Mouse (Mus musculus) intestine, embryonic 16.5 days (tissue): Measurements from ENCODE around the gene Gm13697. TPM values are rescaled to one million over a fixed set of nuclear protein-coding genes. Genes with fewer than 3 reads are reported as not detected.
"Not testable (repeated sequence)": the region's sequence is repeated elsewhere in the genome, so short reads cannot be mapped to it uniquely, and the experiment has no call there.

Experiments used
- ATAC-seq: fragments of 200-750 bp; cut with Nextera tagmentation; 2 replicates; pipeline ENCODE4 v1.8.0; 2017; ENCODE audit warnings: moderate TSS enrichment, moderate library complexity
- H3K27ac ChIP-seq: fragments of 300-500 bp; sonication (generic); 2 replicates; pipeline ENCODE4 v1.5.1; 2014; ENCODE audit warnings: mild to moderate bottlenecking, low read length
- H3K27me3 ChIP-seq: fragments of 300-500 bp; sonication (generic); replicated peaks from 2 replicates; pipeline ENCODE4 v1.6.1; 2014; ENCODE audit warnings: low read length, control low read depth, mixed read lengths; ENCODE audit not compliant: control insufficient read depth, insufficient read depth
- H3K36me3 ChIP-seq: fragments of 300-500 bp; sonication (generic); 2 replicates; pipeline ENCODE4 v1.6.1; 2014; ENCODE audit warnings: low read length, control low read depth; ENCODE audit not compliant: control insufficient read depth, insufficient read depth
- H3K4me1 ChIP-seq: fragments of 300-500 bp; sonication (generic); 2 replicates; pipeline ENCODE4 v1.6.1; 2014; ENCODE audit warnings: low read length, control low read depth, mixed read lengths; ENCODE audit not compliant: control insufficient read depth, insufficient read depth
- H3K4me2 ChIP-seq: fragments of 300-500 bp; sonication (generic); 2 replicates; pipeline ENCODE4 v1.6.1; 2014; ENCODE audit warnings: low read depth, low read length, control low read depth
- H3K4me3 ChIP-seq: fragments of 300-500 bp; sonication (generic); 2 replicates; pipeline ENCODE4 v1.5.1; 2014; ENCODE audit warnings: mild to moderate bottlenecking, low read length
- H3K9ac ChIP-seq: fragments of 300-500 bp; sonication (generic); 2 replicates; pipeline ENCODE4 v1.6.1; 2014; ENCODE audit warnings: low read depth, low read length
- H3K9me3 ChIP-seq: fragments of 300-500 bp; sonication (generic); 2 replicates; pipeline ENCODE4 v1.6.1; 2016; ENCODE audit warnings: low read length, control low read depth; ENCODE audit not compliant: control insufficient read depth
- WGBS: fragments of 180-500 bp; shearing (Covaris S2); extraction: QIAGEN DNeasy Blood & Tissue Kit; methylation state at CpG from one replicate; pipeline ENCODE4 v1.1.7; 2014; 5-methylcytosine and 5-hydroxymethylcytosine counted together
- polyA plus RNA-seq: library from polyadenylated mRNA; unstranded; fragments of >200 nt; fragmentation: Nextera tagmentation; extraction: Ambion mirVana; gene quantifications from 2 replicates; pipeline ENCODE4 v1.2.1, GENCODE M21; 2015

Gene Gm13697
- not detected in 2 replicates for polyA plus RNA-seq

GRCm38 (mm10) chr2:83984443-83984842 lies at the start of gene Gm13697:
Gene Gm13697 (plus strand): TSS chr2:83984743.
- H3K4me2 ChIP-seq, H3K9me3 ChIP-seq, H3K36me3 ChIP-seq, H3K27me3 ChIP-seq, ATAC-seq, H3K9ac ChIP-seq, H3K4me3 ChIP-seq, H3K27ac ChIP-seq, H3K4me1 ChIP-seq: not testable (repeated sequence)
- no CpG with 5 or more reads among the region's 6 CpGs for WGBS

GRCm38 (mm10) chr2:83940931-83941361 lies 43.6 kb upstream of the Gm13697 start, which contains the start of gene Zswim2:
Gene Zswim2 (minus strand): TSS chr2:83941228.
- Histone ChIP-seq H3K4me2 (0 out of 2 replicates have a peak within 1 kb of the TSS, but pooled peaks have one; percentile 10), H3K27me3 (no peaks in the 10 kb centered on the region), H3K4me3 (no peak within 1 kb of the TSS), H3K9ac (no peak within 1 kb of the TSS), H3K27ac (no peak within 1 kb of the TSS), H3K4me1 (peaks cover 2% of the 10 kb centered on the region; the same call in 1 of the 2 replicates), H3K36me3 (no peaks in the 10 kb centered on the region), H3K9me3 (no peaks in the 10 kb centered on the region)
- ATAC-seq: peak; percentile 79
- 1% methylated on average over 20 of the region's 20 CpGs for WGBS

GRCm38 (mm10) chr2:83941378-83941777 lies 43.2 kb upstream of the Gm13697 start:
- Histone ChIP-seq H3K4me1 (peaks cover 2% of the 10 kb centered on the region; the same call in 1 of the 2 replicates), H3K9me3 (no peaks in the 10 kb centered on the region), H3K36me3 (no peaks in the 10 kb centered on the region), H3K27me3 (no peaks in the 10 kb centered on the region), H3K4me3 (no peak overlapping the region), H3K4me2 (0 out of 2 replicates have a peak overlapping the region, but pooled peaks have one; percentile 10), H3K27ac (no peak overlapping the region), H3K9ac (no peak overlapping the region)
- no peak for ATAC-seq
- 42% methylated on average over 3 of the region's 3 CpGs for WGBS

GRCm38 (mm10) chr2:83941792-83942191 lies 42.8 kb upstream of the Gm13697 start:
- Histone ChIP-seq H3K36me3 (no peaks in the 10 kb centered on the region), H3K9me3 (no peaks in the 10 kb centered on the region), H3K4me2 (no peak overlapping the region), H3K4me1 (peaks cover 2% of the 10 kb centered on the region; the same call in 1 of the 2 replicates), H3K27ac (no peak overlapping the region), H3K27me3 (no peaks in the 10 kb centered on the region), H3K4me3 (no peak overlapping the region), H3K9ac (no peak overlapping the region)
- ATAC-seq: no peak
- 70% methylated on average over 4 of the region's 4 CpGs for WGBS

- not testable (repeated sequence) for H3K27me3 ChIP-seq, H3K36me3 ChIP-seq, H3K4me2 ChIP-seq, H3K27ac ChIP-seq, ATAC-seq, H3K4me3 ChIP-seq, H3K4me1 ChIP-seq, H3K9me3 ChIP-seq, H3K9ac ChIP-seq
- WGBS: no CpG with 5 or more reads among the region's 6 CpGs
These were observed 29.1 kb upstream of the Gm13697 start, which contains the start of gene Gm13698 for GRCm38 (mm10) chr2:83955393-83955792. Gene Gm13698 (plus strand): TSS chr2:83955693.

DNA sequence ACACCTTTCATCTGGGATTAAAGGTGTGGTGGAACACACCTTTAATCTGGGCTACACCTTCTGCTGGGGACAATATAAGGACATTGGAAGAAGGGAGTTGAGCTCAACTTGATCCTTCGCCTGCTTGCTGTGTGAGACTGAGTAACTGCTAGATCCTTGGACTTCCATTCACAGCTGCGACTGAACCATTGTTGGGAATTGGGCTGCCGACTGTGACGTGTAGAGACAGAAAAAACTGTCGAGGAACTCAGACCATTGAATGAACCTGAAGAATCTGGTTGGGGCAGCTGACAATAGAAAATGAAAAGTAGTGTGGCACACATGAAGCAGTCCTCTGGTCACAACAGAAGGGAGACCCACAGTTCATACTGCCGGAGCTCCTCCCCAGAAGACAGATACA lies 23.3 kb upstream of the Gm13697 start, which contains the start of gene Gm13693:
Gene Gm13693 (plus strand): TSS at position 301 of the 400 bp plus-strand sequence.
- no CpG with 5 or more reads among the region's 6 CpGs for WGBS
- H3K9ac ChIP-seq, ATAC-seq, H3K27me3 ChIP-seq, H3K9me3 ChIP-seq, H3K4me1 ChIP-seq, H3K27ac ChIP-seq, H3K4me2 ChIP-seq, H3K36me3 ChIP-seq, H3K4me3 ChIP-seq: not testable (repeated sequence)

GRCm38 (mm10) chr2:83967013-83967412 lies 17.5 kb upstream of the Gm13697 start, which contains the start of gene Gm13695:
Gene Gm13695 (plus strand): TSS chr2:83967313.
- WGBS: no CpG with 5 or more reads among the region's 6 CpGs
- not testable (repeated sequence) for H3K4me1 ChIP-seq, ATAC-seq, H3K9me3 ChIP-seq, H3K9ac ChIP-seq, H3K27me3 ChIP-seq, H3K4me2 ChIP-seq, H3K36me3 ChIP-seq, H3K4me3 ChIP-seq, H3K27ac ChIP-seq

DNA sequence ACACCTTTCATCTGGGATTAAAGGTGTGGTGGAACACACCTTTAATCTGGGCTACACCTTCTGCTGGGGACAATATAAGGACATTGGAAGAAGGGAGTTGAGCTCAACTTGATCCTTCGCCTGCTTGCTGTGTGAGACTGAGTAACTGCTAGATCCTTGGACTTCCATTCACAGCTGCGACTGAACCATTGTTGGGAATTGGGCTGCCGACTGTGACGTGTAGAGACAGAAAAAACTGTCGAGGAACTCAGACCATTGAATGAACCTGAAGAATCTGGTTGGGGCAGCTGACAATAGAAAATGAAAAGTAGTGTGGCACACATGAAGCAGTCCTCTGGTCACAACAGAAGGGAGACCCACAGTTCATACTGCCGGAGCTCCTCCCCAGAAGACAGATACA lies 11.7 kb upstream of the Gm13697 start, which contains the start of gene Gm13696:
Gene Gm13696 (plus strand): TSS at position 301 of the 400 bp plus-strand sequence.
- not testable (repeated sequence) for H3K36me3 ChIP-seq, H3K4me3 ChIP-seq, ATAC-seq, H3K4me1 ChIP-seq, H3K27ac ChIP-seq, H3K9me3 ChIP-seq, H3K4me2 ChIP-seq, H3K9ac ChIP-seq, H3K27me3 ChIP-seq
- no CpG with 5 or more reads among the region's 6 CpGs for WGBS

- not testable (repeated sequence) for H3K4me3 ChIP-seq, H3K4me2 ChIP-seq, H3K27me3 ChIP-seq, H3K27ac ChIP-seq, H3K9me3 ChIP-seq, H3K9ac ChIP-seq, H3K4me1 ChIP-seq, ATAC-seq, H3K36me3 ChIP-seq
- no CpG with 5 or more reads among the region's 6 CpGs for WGBS
These were observed 5.9 kb upstream of the Gm13697 start, which contains the start of gene Gm13694 for GRCm38 (mm10) chr2:83978633-83979032. Gene Gm13694 (plus strand): TSS chr2:83978933.

DNA sequence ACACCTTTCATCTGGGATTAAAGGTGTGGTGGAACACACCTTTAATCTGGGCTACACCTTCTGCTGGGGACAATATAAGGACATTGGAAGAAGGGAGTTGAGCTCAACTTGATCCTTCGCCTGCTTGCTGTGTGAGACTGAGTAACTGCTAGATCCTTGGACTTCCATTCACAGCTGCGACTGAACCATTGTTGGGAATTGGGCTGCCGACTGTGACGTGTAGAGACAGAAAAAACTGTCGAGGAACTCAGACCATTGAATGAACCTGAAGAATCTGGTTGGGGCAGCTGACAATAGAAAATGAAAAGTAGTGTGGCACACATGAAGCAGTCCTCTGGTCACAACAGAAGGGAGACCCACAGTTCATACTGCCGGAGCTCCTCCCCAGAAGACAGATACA lies 5.7 kb downstream of the Gm13697 start, which contains the start of gene Gm13691:
Gene Gm13691 (plus strand): TSS at position 301 of the 400 bp plus-strand sequence.
- H3K4me2 ChIP-seq, H3K27me3 ChIP-seq, H3K4me3 ChIP-seq, H3K4me1 ChIP-seq, H3K9ac ChIP-seq, H3K27ac ChIP-seq, H3K36me3 ChIP-seq, H3K9me3 ChIP-seq, ATAC-seq: not testable (repeated sequence)
- no CpG with 5 or more reads among the region's 6 CpGs for WGBS
